Mouse (Mus musculus) lung, adult 2 months (tissue): ENCODE measurements around the gene Cit.

Source experiments
- CTCF ChIP-seq: fragments of 200-500 bp; IDR thresholded peaks from 2 replicates; pipeline ENCODE4 v1.5.1; 2011; ENCODE audit warnings: mild to moderate bottlenecking, low read length, control low read depth; ENCODE audit not compliant: insufficient read depth
- POLR2A ChIP-seq: fragments of 200-500 bp; IDR thresholded peaks from 2 replicates; pipeline ENCODE4 v1.6.1; 2011; ENCODE audit warnings: low read depth, mild to moderate bottlenecking, control low read depth, low read length, borderline replicate concordance; ENCODE audit errors: extremely low read depth

GRCm38 (mm10) chr5:115851029-115851365 is 5.9 kb downstream of the Cit start:
- TF ChIP-seq CTCF, result no peak
- no peak for TF ChIP-seq POLR2A
